Mouse (Mus musculus) CD8-positive naive resting alpha-beta T cell, adult 2 months (primary cell): ENCODE data around the gene Dctd.

ENCODE experiments used
- DNase-seq, 2 experiments: peaks; one replicate each; pipeline ENCODE4 v3.0.0; 2022; ENCODE audit warnings: low read depth in 2 of 2, low spot score in 2 of 2

The Dctd gene

DNA sequence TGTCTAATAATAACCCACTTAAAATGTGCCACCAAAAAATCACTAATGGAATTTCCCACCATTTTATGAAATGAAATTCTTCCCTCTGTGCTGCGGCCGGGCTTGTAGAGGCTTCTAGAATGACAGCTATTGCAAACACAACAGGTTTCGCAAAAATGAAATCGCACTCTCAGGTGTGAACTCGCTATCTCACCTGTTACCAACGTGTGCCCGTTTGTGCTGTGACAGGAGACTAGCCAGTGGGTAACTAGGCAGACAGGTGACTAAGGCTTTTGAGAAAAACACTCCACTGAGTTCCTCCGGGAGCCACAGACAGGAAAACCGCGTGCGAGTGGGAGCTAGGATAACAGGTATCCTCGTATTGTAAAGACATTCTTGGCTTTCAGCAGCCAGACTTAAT is at the start of gene Dctd:
Gene Dctd, plus strand, starts transcription at position 301 of the 400 bp plus-strand sequence.
- no peak for DNase-seq

DNA sequence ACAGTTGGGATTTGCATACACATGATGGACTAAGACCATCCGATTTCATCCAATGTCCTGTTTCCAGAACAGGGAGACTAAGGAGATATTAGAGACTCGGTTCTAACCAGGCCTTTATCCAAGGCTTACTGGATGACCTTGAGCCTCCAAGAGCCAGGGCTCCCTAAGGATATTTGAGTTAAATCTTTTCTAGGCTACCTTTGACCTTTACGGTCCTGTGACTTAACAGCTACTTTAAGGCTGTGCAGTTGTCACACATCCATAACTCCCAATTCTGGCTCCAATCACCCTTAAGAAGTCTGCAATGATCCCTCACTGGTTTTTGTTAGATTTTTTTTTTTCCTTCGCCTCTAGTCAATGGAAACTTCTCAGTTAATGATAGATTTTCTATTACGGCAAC is 45.3 kb upstream of the Dctd start:
- DNase-seq, result no peak

DNA sequence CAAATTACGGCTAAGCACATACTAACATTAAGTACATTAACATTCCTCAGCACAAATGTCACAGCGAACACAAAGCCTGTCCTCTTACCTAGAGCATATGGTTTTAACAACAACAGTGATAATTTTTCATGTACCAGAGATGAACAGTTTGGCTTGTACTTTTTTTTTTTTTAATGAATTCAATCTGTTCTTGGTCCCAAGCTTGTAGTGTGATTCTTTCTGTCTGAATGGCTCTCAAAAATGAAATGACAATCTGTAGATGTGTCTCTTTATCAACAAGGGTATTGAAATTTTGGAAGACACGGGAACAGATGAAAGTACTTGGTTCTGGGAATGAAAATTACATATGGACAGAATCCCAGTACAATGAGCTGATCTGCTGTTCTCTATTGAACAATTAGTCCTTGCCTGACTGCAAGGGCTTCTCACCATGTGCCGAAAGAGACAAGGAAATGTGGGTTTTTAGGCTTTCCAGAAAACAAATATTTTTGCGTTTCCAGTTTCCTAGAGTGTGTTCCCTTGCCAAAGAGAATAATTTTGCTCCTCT is 35.3 kb upstream of the Dctd start:
- DNase-seq, result no peak

DNA sequence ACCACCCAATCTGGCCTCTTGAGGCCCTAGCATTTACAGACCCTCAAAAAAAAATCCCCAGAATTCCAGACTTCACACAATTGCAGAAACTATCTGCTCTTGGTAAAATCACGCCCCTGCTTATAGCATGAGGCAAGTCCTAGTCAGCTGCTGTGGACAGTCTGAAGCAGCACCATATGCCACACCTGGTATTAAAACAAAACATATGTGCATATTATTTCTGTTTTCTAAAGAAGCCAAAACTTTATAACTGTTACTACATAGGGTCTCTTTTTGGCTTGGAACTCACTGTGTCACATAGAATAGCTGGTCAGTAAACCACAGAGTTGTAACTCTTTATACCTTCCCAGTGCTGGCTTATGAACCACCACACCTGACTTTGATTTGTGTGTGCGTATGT is 24.7 kb upstream of the Dctd start:
- DNase-seq, result no peak

DNA sequence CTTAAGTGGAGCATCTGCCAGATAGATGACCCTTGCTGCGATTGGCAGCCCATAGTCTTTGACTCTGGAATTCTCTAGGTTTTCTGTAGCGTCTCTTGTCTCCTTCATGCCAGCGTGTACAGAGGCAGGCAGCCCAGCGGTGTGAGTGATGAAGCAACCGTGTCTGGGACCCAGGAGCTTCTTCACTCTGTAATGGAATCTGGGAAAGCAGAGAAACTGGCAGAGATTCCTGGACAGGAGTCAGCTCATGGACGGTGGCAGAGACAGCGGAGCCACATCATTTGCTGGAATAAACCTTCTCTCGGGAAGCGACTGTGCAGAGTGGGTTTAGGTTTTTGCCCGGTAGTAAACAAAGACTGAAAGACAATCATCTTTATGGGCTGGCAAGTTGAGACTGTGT is 16.5 kb upstream of the Dctd start:
- DNase-seq, result no peak

DNA sequence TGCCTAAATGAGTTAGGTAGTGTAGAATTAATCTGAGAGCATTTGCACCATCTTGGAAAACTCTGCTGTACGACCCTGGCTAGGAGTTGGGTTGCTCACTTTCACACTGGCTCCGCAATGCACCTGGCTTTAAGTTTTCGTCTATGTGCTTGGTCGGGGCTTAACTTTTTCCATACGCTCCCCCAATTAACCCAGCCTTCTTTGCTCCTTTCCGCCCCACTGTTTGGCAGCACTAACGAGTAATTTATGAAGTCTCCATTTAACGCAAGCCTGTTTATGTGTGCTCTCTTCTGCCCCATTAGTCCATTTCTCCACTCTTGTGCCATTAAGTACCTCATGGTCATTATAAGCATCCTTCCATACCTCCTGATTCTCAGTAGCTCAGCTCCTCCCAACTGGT is 8.2 kb upstream of the Dctd start:
- no peak for DNase-seq

DNA sequence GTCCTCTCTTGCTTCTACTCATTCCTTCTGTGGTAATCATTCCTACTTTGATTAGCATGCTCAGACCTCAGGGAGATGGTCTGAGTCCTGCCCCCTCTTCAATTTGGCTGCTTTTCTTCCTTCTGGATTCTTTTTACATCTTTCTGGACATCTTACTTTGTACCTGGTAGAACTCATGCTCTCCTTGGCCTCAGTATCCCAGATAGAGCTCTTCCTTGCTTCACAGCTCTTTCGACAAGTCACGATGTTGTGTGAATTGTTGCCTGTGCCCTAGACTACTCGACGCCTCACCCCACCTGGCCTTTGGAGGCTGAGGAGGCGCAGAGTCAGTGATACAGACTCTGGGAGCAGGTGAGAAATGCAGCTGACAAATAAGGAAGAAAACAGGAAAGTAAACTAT is 3.5 kb upstream of the Dctd start:
- DNase-seq, result no peak

DNA sequence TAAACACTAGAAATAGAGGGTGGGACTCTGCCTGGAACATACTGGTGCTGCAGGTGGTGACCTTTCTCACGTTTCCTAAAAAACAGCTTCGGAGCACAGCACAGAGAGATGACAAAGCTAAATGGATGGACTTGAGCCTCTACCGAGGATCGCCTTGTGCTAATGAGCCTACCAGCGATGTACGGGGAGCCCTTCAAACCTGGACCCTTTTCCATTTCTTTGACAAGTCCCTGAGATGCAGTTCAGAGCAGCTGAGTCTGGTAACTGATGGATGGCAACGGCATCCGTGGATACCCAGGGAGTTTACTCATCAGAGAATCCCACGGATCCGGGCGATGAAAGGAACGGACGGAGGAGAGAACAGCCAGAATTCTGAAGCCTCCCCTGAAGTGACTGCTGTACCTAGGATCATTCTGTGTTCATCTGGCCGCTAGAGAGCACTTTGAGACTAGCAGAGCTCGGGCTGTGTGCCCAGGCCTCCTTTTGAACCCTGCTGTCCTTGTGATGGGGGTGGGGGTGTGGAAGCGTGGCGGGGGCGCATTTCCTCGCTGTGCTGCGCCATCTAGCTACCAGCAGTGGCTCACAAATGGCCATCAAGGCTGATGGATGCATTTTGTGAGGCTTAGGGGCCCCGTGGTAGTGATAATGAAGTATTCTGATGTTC is 1.6 kb upstream of the Dctd start:
- DNase-seq, result no peak

DNA sequence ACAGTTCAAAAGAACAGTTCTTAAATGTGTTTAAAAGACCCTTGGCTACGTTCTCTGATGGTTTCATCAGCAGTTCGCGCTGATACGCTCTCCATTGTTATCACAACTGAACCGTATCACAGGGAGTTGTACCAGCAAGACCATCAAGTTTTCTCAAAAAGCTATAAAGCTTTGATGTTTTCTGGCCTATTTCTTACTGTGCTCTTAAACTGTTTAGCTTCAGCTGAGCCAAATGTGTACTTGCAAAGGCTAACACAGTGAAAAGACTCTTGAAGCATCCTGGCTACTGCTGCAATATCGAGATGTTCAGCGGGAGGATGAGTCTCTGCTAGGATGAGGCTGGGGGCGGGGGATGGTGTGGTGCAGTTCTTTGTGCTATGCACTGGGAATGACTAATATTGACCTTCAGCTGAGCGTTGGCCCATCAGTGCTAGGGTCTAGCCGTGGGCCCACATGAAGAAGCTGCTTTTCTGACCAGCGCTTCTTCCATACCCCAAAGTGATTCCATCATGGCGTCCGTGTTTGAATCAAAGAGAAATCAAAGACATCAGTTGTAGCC is 732 bp upstream of the Dctd start:
- no peak for DNase-seq

DNA sequence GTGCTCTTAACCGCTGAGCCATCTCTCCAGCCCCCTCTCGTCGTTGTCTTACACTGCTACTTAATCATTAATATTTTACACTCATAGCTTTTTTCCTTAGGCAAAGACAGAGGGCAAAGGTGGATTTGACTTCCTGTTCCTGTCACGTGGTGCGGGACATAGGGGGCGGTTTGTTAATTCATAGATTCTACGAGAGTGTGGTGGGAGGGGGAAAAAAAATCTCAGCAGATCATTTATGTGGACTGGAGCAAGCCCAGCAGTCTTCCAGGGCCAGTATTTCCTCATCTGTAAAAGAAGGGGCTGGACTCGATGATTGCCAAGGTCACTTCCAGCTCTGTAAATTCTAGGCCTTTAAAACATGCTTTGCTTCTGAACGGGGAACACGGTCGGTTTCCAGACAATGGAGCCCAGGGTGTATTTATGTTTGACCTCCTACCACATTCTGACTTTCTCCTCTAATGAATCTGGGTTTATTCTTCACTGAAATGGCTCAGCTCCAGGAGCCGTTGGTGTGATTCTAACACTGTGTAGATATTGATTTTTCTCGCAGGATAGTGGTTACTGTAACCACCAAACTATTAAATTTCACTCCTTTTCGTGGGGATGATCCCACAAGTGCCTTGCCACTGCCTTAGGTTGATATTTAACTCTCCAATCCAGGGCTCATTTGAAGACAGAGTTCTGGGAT is 1.4 kb downstream of the Dctd start:
- DNase-seq, result no peak

DNA sequence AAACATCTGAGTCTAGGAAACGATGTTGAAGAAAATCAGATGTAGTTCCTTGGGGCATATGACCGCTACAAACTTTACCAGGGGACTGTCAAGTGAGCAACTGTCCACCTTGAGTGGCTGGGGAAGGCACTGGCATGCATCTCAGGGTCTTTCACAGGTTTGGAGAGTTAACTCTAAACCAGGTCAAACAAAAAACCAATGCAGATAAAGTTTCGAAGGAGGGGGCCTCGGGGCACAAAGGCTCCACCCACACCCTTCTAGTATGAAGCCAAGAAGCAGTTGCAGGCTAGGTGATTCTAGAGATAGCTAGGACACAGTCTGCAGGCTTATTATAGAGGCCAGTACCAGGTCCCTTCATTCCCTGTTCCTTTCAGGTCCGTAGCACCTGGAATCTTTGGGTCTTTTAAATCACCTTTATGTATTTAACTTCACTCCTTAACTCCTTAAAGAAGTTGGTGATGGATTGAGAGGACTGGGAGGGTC is 10.5 kb downstream of the Dctd start:
- no peak for DNase-seq

DNA sequence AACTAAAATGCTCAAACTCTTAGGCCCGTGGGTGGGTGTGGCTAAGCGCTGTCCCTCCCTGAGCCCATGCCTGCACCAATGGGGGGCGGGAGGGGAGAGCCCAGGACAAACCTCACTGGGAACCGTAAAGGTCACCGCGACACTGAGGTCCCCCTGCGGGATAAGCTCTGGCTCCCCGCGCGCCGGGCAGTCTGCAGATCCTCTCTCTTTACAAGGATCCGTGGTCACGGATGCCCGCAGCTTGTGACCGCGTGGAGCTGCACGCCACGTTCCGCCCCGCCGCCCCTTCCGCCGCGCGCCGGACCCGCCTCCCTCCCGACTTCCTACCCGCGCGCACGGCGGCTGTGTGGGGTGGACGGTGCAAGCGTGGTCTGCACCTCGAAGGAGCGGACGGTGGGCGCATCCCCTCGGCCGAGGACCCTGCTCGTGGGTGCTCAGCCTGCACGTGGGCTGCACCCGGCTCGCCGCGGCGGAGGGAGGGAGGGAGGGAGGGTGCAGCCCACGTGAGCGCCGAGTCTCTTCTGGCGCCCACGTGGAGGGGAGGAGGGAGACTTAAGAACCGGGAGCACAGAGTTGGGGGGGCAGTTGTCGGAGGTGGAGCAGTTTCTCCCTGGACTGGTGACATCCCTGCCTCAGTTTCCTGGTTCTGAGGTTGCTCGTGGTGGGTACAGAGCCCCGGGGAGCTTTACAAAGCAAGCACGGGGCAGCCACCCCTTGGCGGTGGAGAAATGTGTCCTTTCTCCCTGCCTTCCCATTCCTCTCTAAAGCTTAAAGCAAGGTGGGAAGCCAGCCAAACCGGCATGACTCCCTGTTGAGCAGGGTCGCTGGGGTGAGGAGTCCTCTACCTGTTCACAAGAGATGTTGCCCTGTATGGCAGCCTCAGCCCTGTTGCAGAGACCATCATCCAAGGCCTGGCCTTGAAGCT is 11.2 kb downstream of the Dctd start:
- peak; percentile 11 to 21 for DNase-seq

DNA sequence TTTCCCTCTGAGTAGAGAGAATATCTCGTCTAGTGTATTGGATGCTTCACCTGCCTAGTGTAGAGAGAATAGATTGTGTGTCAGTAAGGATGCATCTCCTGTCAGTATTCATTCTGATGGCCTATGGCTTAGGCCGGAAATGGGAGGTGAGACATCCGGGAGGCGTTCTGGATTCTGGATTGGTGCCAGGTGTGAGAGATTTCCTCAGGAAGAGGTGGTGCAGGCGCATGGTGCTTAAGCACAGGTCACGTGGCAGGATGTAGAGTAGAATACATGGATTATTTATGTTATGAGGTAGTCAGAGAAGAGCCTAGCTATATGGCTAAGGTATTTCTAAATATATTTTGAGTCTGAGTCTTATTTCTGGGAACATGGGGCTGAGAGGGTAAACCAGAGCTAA is 15.7 kb downstream of the Dctd start:
- DNase-seq, result no peak

DNA sequence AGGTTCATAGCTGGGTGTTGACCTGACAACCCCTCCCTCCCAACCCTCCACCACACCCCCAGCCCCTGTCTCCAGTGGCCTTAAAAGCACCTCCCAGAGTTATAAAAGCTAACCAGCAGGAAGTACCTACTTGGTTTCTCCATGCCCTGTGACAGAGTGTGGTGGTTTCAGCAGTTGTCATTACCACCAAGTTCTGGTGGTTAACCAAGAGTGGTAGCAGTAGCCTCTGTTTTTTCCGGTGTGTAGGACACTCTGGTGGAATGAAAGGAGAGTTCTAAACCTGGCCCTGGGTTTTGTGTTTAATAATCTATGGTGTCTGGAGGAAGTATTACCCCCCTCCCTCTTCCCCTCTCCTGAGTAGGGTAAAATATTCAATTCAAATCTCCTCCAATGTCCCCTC is 24.1 kb downstream of the Dctd start:
- no peak for DNase-seq

DNA sequence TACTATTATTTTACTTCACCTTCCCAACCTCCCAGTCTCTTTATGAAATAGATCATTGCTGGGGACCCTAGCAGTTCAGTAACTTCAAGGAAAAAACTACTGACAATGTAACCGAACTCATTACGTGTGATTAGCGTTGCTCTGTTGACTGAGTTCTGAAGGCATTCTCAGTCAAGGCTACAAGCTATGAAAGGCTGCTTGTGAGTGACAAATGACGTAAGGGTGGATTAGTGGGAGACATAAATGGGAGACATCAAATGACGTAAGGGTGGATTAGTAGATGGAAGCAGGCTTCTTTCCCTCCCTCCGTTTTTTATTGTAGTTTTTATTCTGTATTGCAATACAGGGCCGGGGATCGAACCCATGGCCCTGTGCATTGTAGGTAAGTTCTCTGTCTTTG is 26.0 kb downstream of the Dctd start:
- DNase-seq, result no peak

DNA sequence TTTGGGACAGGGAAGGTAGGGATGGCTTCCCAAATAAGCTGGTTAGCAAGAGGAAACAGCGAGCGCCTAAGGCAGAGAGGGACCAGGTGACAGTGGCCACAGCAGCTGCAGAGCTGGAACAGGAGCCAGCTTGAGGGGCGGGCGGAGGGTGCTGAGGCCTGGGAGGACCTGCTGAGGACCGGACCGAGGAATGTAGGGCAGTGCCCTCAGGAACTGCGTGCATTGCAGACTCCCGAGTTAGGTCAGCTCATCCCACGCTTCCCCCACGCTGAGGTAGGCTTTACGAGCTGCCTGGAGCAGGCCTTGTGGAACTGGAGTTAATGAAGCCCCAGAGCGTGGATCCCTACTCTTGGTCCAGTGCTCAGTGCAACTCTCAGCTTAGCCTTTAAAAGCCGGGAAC is 28.1 kb downstream of the Dctd start:
- no peak for DNase-seq

DNA sequence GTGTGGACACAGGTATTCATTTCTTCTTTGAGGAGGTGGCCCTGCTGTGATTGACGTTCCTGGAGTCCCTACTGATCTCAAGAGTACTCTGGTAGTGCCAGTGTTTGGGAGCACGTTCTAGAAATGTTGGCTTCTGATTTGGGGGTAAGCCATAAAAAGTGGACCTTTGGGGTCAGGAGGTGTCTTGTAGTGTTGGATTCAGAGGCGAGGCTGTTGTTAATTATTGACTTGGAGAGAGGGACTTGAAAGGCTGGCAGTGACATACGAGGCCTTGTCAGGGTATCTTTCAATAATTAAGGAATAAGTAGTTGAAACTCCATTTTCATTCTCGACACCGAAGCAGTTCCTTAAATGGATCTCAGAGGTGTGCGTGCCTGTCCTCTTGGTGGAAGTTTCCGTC is 31.4 kb downstream of the Dctd start:
- no peak for DNase-seq

DNA sequence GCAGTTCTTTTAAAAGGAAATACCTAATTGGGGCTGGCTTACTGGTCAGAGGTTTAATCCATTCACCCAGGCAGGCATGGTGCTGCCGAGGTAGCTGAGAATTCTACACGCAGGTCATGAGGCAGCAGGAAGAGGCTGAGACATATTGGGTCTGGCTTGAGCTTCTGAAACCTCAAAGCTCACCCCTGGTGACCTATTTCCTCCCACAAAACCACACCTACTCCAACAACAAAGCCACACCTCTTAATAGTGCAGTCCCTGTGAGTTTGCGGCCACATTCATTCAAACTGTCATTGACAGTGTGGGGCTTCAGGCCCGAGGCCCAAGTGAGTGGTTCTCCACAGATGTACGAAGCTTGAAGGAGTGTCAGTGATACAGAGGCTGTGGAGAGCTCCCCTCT is 34.4 kb downstream of the Dctd start:
- no peak for DNase-seq

DNA sequence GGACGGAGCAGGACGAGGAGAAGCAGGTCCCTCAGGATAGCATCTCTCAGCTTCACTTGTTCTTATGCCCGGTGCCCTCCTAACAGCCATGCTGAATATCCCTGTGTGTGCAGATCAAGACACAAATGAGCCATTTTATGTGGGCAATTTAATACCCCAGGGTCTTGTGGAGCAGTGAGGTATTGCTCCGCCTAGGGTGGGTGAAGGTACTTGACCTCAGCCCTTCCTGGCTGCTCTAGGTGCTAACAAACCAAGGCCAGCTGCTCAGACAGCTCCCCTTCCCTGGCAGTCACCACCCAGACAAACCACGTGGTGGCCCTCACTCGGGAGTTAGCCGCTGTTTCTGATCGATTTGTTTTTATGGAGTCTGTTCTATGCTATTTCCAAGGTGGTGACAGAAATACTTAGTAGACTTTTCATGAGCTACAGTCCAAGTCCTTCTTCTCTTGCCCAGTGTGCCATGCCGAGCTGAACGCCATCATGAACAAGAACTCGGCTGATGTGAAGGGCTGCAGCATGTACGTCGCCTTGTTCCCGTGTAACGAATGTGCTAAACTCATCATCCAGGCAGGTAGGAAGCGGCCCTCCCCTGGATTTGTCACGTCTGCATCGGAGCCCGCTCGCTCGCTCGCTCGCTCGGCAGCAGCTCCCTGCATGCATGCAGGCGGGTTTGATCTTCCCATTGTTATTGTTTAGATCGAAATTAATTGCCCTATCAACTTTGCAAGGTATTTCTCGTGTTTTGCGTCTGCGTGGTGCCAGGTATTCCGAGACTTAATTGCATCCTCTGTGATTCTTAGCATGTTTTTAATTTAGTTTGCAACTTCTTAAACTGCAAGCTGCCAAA is 38.1 kb downstream of the Dctd start:
- no peak for DNase-seq

DNA sequence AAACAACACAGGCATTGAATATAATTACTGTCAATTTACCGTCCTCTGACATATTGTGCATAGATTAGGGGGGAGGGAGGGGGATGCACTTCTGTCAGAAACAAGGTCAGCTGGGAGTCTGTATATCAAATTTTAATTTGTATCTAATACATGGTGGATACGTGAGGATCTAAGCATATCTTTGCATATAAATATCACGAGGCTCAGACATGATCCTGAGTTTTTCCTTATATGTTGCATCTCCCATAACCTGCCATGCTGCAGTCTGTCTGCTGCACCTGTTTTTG is 38.7 kb downstream of the Dctd start:
- no peak for DNase-seq

DNA sequence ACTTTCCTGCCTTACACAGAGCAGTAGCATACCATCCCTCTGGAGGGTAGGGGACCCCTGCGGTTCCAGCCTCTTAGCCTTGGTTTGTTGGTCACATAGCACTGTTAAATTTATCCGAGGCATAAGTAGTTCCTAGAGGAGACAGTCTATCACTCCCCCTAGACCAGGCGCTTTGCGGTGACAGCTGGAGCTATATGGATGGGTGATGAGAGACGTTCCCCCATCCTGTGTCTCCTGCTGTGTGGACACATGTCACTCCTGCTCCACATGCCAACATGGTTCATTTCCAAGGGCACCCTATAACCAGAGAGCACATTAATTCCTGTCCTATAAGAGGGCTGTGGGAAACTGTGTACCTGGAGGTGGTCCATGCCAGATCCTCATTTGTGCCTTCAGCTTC is 42.1 kb downstream of the Dctd start:
- no peak for DNase-seq
